Mouse (Mus musculus): ENCODE data around the gene Ak3.

The Ak3 gene

DNA sequence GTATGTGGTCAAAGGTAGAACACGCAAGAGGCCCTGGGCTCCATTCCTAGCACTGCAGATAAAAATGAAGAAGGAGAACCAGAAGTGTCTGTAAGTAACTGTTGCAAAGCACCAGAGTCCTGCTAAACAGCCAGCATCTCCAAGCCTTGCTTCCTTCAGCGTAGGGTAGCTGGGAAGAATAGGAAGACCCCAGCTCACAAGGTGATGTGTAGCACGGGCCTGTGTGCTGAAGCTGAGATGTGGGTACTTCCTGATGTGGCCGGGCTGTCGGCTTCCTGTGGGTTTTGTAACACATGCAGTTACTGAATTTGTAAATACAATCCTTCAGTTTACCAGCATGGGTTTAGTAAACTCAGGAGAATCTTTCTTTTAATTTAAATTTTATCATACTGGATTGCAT lies 52.4 kb downstream of the Ak3 start:
- DNase-seq (ENCODE audit: low read depth in 1 of 2, low spot score in 2 of 2): no peak

DNA sequence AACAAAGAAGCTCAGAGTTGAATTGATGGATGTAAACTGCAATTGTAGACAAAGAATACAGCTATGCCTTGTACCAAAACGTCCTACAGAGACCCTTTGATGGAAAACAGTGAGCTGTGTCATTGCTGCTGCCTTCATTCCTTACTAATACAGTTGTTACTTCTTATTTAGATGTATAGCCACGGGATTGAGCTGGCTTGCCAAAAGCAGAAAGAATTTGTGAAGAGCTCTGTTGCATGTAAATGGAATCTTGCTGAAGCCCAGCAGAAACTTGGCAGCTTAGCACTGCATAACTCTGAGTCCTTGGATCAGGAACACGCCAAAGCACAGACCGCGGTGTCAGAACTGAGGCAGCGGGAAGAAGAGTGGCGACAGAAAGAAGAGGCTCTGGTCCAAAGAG lies 52.9 kb downstream of the Ak3 start:
- DNase-seq (ENCODE audit: low read depth in 1 of 2, low spot score in 2 of 2): no peak

DNA sequence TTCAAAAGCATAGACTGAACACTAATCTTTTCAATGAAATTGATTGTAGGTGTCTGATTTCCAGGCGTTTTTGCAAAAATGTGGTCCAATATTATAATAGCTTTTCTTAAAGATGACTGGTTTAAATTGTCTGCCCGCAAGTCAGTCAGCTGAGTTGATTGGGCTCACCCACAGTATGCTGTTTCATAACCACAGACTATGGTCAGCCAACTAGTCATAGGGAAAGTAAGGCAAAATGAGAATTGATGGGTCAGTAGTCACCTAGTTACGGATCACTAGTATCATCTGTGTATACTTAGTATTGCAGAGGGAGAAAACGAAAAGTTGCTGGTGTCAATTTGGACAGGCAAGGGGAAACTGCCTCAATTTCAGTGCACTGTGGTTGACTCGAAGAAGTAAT lies 56.4 kb downstream of the Ak3 start:
- no peak for DNase-seq (ENCODE audit: low read depth in 1 of 2, low spot score in 2 of 2)

DNA sequence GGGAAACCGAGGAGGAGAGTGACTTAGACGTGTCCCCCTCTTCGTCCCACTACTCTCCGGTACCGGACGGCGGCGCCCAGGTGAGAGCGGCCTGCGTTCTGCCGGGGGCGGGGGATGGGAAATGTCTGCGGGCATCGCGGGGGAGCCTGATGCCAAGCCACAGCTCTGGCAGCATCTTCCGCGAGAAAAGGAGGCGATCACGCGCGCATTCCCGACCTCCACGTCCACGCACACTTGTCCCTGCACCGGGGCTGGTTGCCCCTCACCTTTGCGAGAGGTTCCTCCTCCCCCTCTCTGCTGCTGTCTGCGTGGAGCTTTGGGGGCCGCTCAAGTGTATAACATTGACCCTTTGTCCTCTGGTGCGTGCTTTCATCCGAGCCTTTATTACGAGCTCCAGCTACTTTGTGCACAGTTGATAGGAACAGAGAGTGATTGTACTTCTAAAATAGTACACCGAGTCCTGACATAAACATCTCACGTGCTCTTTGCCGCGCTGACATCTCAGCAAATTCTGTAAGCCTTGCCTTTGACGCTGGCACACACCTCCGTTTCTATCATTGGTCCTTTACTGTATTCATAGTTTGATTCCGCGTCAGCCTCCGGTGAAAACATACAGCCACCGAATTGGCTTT lies 57.1 kb downstream of the Ak3 start:
- no peak for DNase-seq (ENCODE audit: low read depth in 1 of 2, low spot score in 2 of 2)

DNA sequence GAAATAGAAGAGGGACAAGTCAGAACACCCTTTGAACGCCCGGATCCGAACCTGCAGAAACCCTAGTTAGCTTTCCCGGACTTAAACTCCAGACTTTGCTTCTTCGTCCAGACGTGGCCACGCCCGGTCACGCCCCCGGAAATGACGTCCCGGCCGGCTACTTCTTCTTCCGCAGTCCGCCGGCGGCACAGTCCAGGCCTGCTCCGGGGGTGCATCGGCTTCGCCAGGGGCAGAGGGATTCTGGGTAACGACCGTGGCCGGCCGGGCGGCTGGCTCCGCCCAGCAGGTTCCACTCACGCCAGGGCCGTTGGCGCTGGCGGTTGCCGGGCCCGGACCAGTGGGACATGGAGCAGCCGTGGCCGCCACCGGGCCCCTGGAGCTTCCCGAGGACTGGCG lies 57.6 kb downstream of the Ak3 start, which contains the start of gene Cdc37l1:
Cdc37l1 (plus strand) TSS at position 159 of the 396 bp plus-strand sequence.
- peak; percentile 97 to 98 for DNase-seq (ENCODE audit: low read depth in 1 of 2, low spot score in 2 of 2)

DNA sequence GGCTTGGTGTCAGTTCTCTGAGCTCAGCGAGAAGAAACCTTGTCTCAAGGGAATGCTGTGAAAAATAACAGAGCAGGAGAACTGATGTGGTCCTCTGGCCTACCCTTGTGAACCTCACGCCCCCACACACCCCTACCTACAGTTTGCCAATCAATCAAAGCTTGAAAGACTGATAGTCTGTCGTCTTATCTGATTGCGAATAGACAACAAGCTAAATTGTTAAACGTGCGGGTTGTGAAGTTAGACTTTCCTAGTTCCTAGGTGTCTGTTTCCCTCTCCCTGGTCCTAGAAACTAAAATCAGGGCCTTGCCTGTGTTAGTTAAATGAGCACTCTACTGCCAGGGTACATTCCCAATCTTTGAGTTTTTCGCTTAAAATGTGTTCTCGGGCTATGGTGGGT lies 58.2 kb downstream of the Ak3 start:
- DNase-seq (ENCODE audit: low read depth in 1 of 2, low spot score in 2 of 2): no peak

DNA sequence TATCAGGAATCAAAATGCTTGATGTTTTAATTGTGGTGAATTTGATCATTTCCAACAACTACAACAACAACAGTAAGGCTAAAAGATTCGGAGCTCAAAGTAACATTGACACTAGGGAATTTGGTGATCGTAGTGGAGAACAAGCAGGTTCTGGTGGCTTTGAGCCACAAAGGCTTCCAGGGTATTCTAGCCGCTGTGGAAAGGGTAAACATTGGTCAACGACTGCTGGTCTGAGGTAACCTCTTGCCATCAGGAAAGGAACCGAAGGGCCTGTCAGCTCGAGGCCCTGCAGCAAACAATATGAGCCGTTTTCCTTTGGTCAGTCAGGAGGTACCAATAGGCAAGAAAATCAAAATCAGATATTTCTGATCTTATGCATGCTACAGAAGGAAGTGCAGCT lies 65.1 kb downstream of the Ak3 start:
- DNase-seq (ENCODE audit: low read depth in 1 of 2, low spot score in 2 of 2): no peak

DNA sequence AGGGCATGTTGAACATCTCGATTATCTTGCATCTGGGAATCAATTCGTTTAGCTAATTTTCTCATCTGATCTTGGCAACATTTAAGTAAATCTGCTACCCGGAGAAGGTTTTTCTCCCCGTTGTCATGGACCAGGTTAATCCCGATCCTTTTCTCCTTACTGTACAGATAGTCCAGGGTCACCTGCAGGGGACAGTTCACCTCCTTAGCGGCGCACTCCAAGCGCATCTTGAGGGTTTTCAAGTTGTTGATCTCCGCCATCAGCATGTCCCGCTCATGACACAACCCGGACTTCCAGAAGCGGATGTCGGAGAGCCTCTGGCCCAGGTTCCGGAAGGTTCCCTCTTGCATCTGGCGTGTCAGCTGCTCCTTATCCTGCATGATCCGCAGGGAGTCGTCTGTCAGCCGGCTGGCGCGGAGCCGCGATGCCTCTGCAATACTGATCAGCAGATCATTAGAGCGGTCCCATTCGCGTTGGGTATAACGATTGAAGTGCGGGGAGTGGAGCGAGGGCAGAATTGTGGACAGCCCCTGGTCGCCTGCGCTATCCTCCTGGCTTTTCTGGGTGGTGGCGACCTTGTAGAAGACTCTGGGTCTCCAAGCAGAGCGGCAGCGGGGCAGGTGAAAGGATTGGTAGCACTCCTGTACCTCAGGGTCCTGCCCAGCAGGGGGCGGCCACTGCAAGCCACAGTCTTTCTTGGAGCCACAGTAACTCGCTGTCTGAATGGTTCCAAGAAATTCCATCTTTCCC lies 72.7 kb downstream of the Ak3 start:
- DNase-seq (ENCODE audit: low read depth in 1 of 2, low spot score in 2 of 2): peak in 1 of 2 experiments; percentile 32

All from monocyte, adult 2 months (primary cell).